Mouse (Mus musculus) cortical plate, adult 2 months (tissue): ENCODE measurements around the gene Irf4.

Experiments used
- CTCF ChIP-seq: fragments of 200-500 bp; IDR thresholded peaks from 2 replicates; pipeline ENCODE4 v1.5.1; 2011; ENCODE audit warnings: mild to moderate bottlenecking, control low read depth, low read length; ENCODE audit not compliant: insufficient read depth; ENCODE audit errors: extremely low read depth
- POLR2A ChIP-seq: fragments of 200-500 bp; IDR thresholded peaks from 2 replicates; pipeline ENCODE4 v1.6.1; 2011; ENCODE audit warnings: mild to moderate bottlenecking, low read length, control low read depth; ENCODE audit not compliant: insufficient read depth; ENCODE audit errors: extremely low read depth

DNA sequence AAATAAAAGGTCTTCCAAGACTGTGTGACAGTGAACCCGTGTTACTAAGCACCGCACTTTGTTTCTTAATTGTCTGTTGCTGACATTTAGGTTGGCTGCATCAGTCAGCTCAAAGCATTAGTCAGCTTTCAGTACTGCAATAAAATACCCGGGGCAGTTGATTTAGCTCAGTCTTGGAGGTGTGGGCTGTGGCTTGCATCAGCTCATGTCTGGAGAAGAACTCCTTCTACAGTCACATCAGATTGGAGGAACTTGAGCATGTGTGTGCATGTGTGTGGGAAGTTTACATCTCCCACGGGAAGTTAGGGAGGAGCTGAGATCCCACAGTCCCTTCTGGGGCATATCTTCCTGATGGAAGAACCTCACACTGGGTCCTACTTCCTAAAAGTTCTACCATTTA lies 38.9 kb downstream of the Irf4 start:
- TF ChIP-seq CTCF, result no peak
- no peak for TF ChIP-seq POLR2A
